ENCODE assay signal across 8 mouse cellular contexts in genomic region chr4:31938416-31939106, GRCm38 (mm10). TPM values are rescaled to one million over a fixed set of nuclear protein-coding genes. Genes with fewer than 3 reads are reported as not detected.
A peak's percentile ranks its signal among the peaks of the same experiment; 100 is the strongest.
DNase-seq lines count a peak whose midpoint lies in the region; ATAC-seq lines count a peak whose summit lies in the region.

No protein-coding gene starts in this region.

- no peaks in the 10 kb centered on the region for H3K27me3 ChIP-seq in intestine, embryonic 14.5 days (replicated peaks; ENCODE audit: control insufficient read depth, insufficient read depth, low read length)
- no peaks in the 10 kb centered on the region for H3K27me3 ChIP-seq in intestine, embryonic 16.5 days (replicated peaks; ENCODE audit: control insufficient read depth, insufficient read depth, low read length)
- H3K27me3 ChIP-seq in hindbrain, embryonic 13.5 days: no peaks in the 10 kb centered on the region
- peaks cover 13% of the 10 kb centered on the region for H3K27me3 ChIP-seq in midbrain, embryonic 16.5 days (ENCODE audit: control insufficient read depth, insufficient read depth, low read depth, low read length)
- H3K27me3 ChIP-seq in liver, embryonic 11.5 days (replicated peaks; ENCODE audit: control insufficient read depth, insufficient read depth, low read length): peaks cover 7% of the 10 kb centered on the region

- no peak for DNase-seq in intestine, embryonic 14.5 days (ENCODE audit: low spot score)
- DNase-seq in CD4-positive helper T cell, adult 2 months (ENCODE audit: low read depth, low spot score): peak; percentile 22
- DNase-seq in adipocyte (ENCODE audit: low spot score): peak; percentile 64
- no peak for DNase-seq in gastrocnemius, postnatal 36 days
- DNase-seq in liver, embryonic 11.5 days (ENCODE audit: low spot score): no peak

- H3K9me3 ChIP-seq in intestine, embryonic 14.5 days (ENCODE audit: control insufficient read depth, low read length): no peaks in the 10 kb centered on the region
- H3K9me3 ChIP-seq in intestine, embryonic 16.5 days (ENCODE audit: control insufficient read depth, low read length): no peaks in the 10 kb centered on the region
- 0 out of 2 replicates have a peak, but pooled peaks cover 3% of the 10 kb centered on the region for H3K9me3 ChIP-seq in hindbrain, embryonic 13.5 days
- H3K9me3 ChIP-seq in midbrain, embryonic 16.5 days (replicated peaks; ENCODE audit: control insufficient read depth, low read length, poor library complexity, severe bottlenecking): 0 out of 2 replicates have a peak, but pooled peaks cover 4% of the 10 kb centered on the region
- no peaks in the 10 kb centered on the region for H3K9me3 ChIP-seq in liver, embryonic 11.5 days (ENCODE audit: control insufficient read depth, low read length)

- H3K9ac ChIP-seq in intestine, embryonic 14.5 days (ENCODE audit: low read length): no peak overlapping the region
- no peak overlapping the region for H3K9ac ChIP-seq in intestine, embryonic 16.5 days (ENCODE audit: low read depth, low read length)
- H3K9ac ChIP-seq in hindbrain, embryonic 13.5 days: no peak overlapping the region
- H3K9ac ChIP-seq in midbrain, embryonic 16.5 days (ENCODE audit: low read depth, low read length): no peak overlapping the region
- no peak overlapping the region for H3K9ac ChIP-seq in liver, embryonic 11.5 days (ENCODE audit: low read depth, low read length)

- intact Hi-C loops in gastrocnemius, postnatal 36 days (cut with DNase I): no loop called here

- peaks cover 7% of the 10 kb centered on the region; the same call in 1 of the 2 replicates for H3K4me1 ChIP-seq in intestine, embryonic 14.5 days (replicated peaks; ENCODE audit: control insufficient read depth, insufficient read depth, low read length)
- H3K4me1 ChIP-seq in intestine, embryonic 16.5 days (ENCODE audit: control insufficient read depth, insufficient read depth, low read length): peaks cover 9% of the 10 kb centered on the region; the same call in 1 of the 2 replicates
- H3K4me1 ChIP-seq in hindbrain, embryonic 13.5 days (replicated peaks): peaks cover 19% of the 10 kb centered on the region
- peaks cover 16% of the 10 kb centered on the region for H3K4me1 ChIP-seq in midbrain, embryonic 16.5 days (ENCODE audit: control insufficient read depth, insufficient read depth, low read length)
- H3K4me1 ChIP-seq in liver, embryonic 11.5 days (replicated peaks; ENCODE audit: control insufficient read depth, insufficient read depth, low read length): no peaks in the 10 kb centered on the region

- WGBS in intestine, embryonic 14.5 days: 20% methylated on average over 9 of the region's 9 CpGs
- WGBS in intestine, embryonic 16.5 days: 27% methylated on average over 9 of the region's 9 CpGs
- 32% methylated on average over 9 of the region's 9 CpGs for WGBS in hindbrain, embryonic 13.5 days
- 26% methylated on average over 9 of the region's 9 CpGs for WGBS in midbrain, embryonic 16.5 days
- 39% methylated on average over 9 of the region's 9 CpGs for WGBS in liver, embryonic 11.5 days

- ATAC-seq in intestine, embryonic 14.5 days (replicated peaks; ENCODE audit: low FRiP score, low TSS enrichment, low read depth): 0 out of 2 replicates have a peak, but pooled peaks have one; percentile 58
- ATAC-seq in intestine, embryonic 16.5 days: no peak
- peak; percentile 46; the same call in 1 of the 2 replicates for ATAC-seq in hindbrain, embryonic 13.5 days (ENCODE audit: low FRiP score)
- ATAC-seq in midbrain, embryonic 16.5 days: peak; percentile 70
- no peak for ATAC-seq in liver, embryonic 11.5 days (replicated peaks; ENCODE audit: low FRiP score)

- no peaks in the 10 kb centered on the region for H3K36me3 ChIP-seq in intestine, embryonic 14.5 days (ENCODE audit: control insufficient read depth, insufficient read depth, low read length)
- no peaks in the 10 kb centered on the region for H3K36me3 ChIP-seq in intestine, embryonic 16.5 days (ENCODE audit: control insufficient read depth, insufficient read depth, low read length)
- H3K36me3 ChIP-seq in hindbrain, embryonic 13.5 days: no peaks in the 10 kb centered on the region
- H3K36me3 ChIP-seq in midbrain, embryonic 16.5 days (ENCODE audit: control insufficient read depth, insufficient read depth, low read length): no peaks in the 10 kb centered on the region
- no peaks in the 10 kb centered on the region for H3K36me3 ChIP-seq in liver, embryonic 11.5 days (ENCODE audit: control insufficient read depth, insufficient read depth, low read length)

- peak overlapping the region; percentile 93 for H3K4me2 ChIP-seq in intestine, embryonic 14.5 days (ENCODE audit: low read length)
- no peak overlapping the region for H3K4me2 ChIP-seq in intestine, embryonic 16.5 days (ENCODE audit: low read depth, low read length)
- H3K4me2 ChIP-seq in hindbrain, embryonic 13.5 days: no peak overlapping the region
- H3K4me2 ChIP-seq in midbrain, embryonic 16.5 days (ENCODE audit: low read length): no peak overlapping the region
- H3K4me2 ChIP-seq in liver, embryonic 11.5 days: no peak overlapping the region

- no peak overlapping the region for H3K27ac ChIP-seq in intestine, embryonic 14.5 days (ENCODE audit: low read depth)
- no peak overlapping the region for H3K27ac ChIP-seq in intestine, embryonic 16.5 days (ENCODE audit: low read length)
- H3K27ac ChIP-seq in hindbrain, embryonic 13.5 days: no peak overlapping the region
- no peak overlapping the region for H3K27ac ChIP-seq in midbrain, embryonic 16.5 days (ENCODE audit: low read length)
- no peak overlapping the region for H3K27ac ChIP-seq in liver, embryonic 11.5 days (ENCODE audit: low read depth, low read length)

- H3K4me3 ChIP-seq in intestine, embryonic 14.5 days (ENCODE audit: low read depth, low read length): no peak overlapping the region; the same call in 1 of the 2 replicates
- no peak overlapping the region for H3K4me3 ChIP-seq in intestine, embryonic 16.5 days (ENCODE audit: low read length)
- H3K4me3 ChIP-seq in hindbrain, embryonic 13.5 days: no peak overlapping the region
- no peak overlapping the region for H3K4me3 ChIP-seq in midbrain, embryonic 16.5 days (ENCODE audit: low read depth, low read length)
- H3K4me3 ChIP-seq in liver, embryonic 11.5 days (ENCODE audit: low read depth, low read length): no peak overlapping the region

RNA-seq across cellular contexts. Expression of gene Map3k7, which starts 25.3 kb away (rescaled TPM):
- 32.1 and 35.9 TPM in 2 replicates for polyA plus RNA-seq in intestine, embryonic 14.5 days (2014; fragmentation: Nextera tagmentation; extraction: Ambion mirVana)
- 5.3 and 13.8 TPM in 2 replicates for polyA plus RNA-seq in intestine, embryonic 16.5 days (2015; fragmentation: Nextera tagmentation; extraction: Ambion mirVana)
- 28.5 and 29.1 TPM in 2 replicates for polyA plus RNA-seq in hindbrain, embryonic 13.5 days (2015; fragmentation: Nextera tagmentation; extraction: Ambion mirVana)
- polyA plus RNA-seq in midbrain, embryonic 16.5 days (2015; fragmentation: Nextera tagmentation; extraction: Ambion mirVana): 20.0 and 24.0 TPM in 2 replicates
- total RNA-seq in gastrocnemius, postnatal 36 days (2021): 10 to 100 TPM; 30.8 to 33.9 TPM
- 26.2 and 34.9 TPM in 2 replicates for polyA plus RNA-seq in liver, embryonic 11.5 days (2014; fragmentation: Nextera tagmentation; extraction: Ambion mirVana)

Comparison
In these comparisons a context has a peak if more than half of its experiments do, and no peak if none do; other contexts are left out.
1. ATAC-seq: peak in intestine, embryonic 14.5 days (single experiment), hindbrain, embryonic 13.5 days (single experiment) and midbrain, embryonic 16.5 days (single experiment); none in intestine, embryonic 16.5 days (single experiment) and liver, embryonic 11.5 days (single experiment).
2. DNase-seq: peak in CD4-positive helper T cell, adult 2 months (single experiment) and adipocyte (single experiment); none in intestine, embryonic 14.5 days (single experiment), gastrocnemius, postnatal 36 days (0 of 2) and liver, embryonic 11.5 days (single experiment).